Mouse (Mus musculus): ENCODE results near the gene Mrpl37.

The Mrpl37 gene

DNA sequence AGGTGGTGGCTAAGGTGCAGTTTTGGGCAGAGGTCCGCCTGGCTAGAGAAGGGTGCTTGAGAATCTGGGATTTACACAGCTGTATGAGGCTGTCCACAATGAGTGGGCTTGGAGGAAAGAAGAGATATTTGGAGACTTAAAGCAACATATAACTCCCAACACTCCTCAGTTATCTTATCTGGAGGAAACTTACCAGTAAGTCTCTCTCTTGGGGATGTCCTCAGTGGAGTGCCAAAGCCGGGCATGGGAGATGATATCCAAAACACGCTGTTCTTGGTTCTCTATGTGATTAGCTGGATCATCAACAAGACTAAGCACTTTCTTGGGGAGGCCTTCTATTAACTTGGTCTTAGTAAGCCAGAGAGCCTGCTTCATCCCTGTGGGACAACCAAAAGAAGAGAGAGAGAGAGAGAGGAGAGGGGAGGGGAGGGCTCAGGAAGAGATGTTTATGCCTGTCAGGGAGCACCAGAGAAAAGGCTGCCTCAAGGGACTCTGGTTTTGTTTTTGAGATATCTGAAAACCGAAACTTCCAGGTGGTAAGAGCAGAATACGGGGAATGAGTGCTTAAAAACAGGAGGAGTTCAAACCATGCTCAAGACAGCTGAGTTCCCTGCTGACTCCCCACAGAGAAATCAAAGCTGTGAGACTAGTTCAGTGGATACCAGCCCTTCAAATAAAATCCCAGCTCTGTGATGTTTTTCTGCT is 2.1 kb downstream of the Mrpl37 start:
- DNase-seq, result no peak

DNA sequence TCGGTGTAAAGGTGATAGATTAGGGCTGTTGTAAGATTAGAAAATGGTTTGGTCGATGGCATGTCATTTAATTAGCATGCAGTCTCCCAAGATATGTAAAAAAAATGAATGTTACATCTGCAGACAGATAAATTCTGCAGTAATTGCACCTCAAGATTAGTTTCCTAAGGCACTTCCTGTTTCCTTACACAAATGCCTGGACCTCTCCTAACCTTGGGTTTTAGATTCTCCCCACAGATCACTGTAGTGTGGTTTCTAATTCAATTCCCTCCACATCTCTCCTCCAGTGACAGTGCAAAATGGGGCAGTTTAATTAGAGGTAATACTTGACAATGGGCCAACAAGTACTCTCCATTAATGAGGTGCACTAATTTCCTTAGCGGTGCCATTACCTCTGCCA is 3.5 kb downstream of the Mrpl37 start:
- DNase-seq, result no peak

DNA sequence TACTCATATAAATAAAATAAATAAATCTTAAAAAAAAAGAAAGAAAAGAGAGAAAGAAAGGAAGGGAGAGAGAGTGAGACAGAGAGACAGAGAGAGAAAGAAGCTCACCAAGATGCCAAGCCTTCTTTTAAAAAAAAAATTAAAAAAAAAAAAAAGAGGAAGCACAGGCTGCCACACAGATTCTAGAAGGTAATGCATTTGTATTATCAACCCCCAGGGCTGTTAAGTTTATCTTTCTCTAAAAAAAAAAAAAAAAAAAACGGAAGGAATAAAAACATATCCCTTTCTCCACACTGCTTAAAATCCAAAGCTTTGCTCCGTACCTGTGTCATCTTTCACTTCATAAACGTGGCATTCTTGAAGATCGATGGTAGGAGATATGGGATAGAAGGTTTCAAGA is 5.1 kb downstream of the Mrpl37 start:
- DNase-seq, result no peak

DNA sequence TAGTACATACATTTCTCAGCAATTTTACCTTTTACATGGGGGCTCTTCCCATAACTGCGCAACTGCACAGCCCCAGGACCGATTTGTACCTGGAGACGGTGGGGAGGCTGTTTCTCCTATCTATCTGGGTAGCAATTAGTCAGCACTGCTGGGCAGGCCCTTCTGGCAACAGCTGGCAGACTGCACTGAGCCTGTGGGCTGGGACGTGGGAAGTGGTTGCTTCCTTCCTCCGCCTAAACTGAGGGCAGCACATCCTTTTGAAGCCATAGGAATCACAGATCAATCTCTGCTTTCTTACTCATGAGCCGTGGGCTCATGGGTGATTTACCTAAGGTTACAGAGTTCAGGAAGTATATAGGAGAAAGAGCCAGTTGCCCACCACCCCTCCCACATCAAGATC is 7.9 kb downstream of the Mrpl37 start:
- no peak for DNase-seq

DNA sequence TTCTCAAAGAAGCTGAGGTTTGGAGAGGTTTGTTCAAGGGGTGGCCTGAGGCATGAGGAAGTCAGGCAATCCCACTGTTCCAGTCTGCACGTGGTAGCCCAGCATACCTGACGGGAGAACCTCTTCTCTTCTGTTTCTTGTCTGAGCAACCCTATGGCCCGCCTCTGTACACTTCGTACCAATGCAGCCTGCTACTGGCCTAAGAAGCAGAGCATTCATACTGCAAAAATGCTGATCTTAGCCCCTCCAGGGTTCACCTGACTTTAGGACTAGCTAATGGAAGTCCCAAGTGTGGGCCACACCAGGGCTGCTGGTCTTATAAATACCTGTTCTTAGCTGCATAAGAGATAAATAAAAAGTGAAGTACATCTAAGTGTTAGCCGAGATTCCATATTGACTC is 8.3 kb downstream of the Mrpl37 start:
- no peak for DNase-seq

DNA sequence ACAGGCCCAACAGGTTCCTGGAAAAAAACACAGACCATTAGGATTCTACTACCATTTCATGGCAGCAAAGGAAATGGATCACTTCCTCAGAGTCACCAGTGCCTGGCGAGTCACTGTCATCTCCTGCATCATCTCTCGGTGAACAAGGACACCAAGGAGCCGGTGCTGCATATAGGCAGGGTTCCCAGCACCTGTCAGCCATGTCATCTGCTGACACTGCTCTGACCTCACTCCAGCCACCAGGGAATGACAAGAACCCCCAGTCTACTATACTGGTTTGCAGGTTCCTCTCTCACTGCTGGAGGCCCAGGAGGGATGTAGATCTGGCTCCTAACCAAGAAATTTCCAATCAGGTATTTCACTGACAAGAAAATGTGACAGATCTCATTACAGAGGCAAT is 10.6 kb downstream of the Mrpl37 start:
- no peak for DNase-seq

DNA sequence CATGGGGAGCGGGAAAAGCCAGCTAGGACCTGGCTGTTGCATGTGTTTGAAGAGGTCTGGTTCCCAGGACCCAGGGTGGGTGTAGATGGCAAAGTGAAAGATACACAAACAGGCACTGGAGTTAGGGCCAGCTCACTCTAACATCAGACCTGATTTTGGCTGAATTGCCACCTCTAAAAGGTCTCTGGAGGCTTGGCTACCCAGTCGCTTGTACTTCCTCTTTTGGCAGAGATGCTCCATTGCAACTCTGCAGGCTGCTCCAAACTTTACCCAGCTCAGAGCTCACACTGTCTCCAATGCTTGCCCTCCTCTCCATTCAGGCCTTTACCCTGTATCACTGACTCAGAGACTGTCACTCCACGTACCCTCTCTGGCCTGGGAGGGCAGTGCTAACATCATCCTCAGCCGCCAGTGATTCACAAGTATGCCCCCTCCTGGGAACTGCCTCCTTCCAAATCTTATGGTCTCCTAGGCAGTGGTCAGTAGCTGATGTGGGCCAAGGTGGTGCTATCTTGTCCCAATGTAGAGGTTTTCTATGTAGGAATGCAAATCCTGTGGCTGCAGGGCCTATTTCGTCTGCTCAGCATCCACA is 13.6 kb downstream of the Mrpl37 start:
- no peak for DNase-seq

DNA sequence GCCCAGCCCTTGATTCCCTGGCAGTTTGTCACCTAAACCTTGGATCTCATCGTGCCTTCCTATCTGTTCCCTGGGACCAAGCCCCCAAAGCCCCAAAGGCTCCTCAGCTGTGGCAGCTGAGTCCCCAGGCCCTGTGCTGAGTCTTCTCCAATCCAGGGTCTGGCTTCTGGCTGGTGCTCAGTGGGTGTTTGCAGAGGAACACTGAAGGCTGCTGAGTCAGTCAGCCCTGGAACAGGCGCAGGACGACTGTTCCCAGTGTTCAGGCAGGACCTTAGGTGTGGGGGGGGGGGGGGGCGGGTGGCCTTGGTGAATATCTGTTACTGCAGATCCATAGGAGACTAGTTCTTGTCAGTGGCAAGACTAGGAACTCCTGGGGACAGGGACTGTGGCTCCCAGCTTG is 14.8 kb downstream of the Mrpl37 start:
- no peak for DNase-seq

DNA sequence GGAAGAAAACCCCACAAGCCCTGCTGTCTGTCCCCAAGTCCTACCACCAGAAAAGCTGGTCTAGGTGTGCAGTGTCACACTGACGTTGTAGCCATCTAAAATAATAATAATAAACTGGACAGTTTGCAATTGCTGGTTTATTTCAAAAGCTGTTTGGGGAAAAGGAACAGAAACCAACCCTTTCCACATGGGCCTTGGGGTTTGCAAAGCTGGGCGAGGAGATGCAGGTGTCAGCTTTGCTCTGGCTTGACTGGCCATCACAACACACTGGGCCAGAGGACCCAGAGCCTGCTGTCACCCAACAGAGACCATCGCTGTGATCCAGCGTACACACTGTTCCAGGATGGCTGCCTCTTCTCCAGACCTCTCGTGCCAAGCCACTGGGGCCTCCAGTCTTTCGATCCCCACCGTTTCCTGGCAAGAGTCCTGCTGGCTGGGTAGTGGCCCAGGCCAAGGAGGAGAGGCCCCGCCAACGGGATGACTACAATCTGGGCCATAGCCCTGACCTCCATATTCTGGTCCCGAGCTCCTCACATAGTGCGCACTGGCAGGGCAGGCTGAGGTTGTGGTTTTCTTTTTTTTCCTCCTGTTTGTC is 18.0 kb downstream of the Mrpl37 start:
- no peak for DNase-seq

DNA sequence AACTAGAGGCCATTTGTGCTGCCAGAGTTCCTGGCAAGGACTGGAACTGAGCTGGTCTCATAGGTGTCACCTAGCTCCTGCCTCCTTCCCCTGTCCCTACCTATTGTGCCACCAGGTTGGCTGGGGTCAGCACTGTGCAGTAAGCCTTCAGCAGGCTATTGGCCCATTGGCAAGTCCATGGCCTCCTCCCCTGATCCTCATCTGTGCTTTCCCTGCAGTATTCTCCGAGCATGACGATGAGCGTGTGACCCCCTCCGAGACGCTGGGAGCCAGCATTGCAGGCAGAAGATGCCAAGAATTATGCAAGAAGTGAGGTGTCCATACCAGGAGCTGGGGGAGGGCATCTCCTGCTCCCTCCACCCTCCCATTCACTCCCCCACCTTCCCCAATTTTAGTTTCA is 18.9 kb downstream of the Mrpl37 start:
- no peak for DNase-seq

DNA sequence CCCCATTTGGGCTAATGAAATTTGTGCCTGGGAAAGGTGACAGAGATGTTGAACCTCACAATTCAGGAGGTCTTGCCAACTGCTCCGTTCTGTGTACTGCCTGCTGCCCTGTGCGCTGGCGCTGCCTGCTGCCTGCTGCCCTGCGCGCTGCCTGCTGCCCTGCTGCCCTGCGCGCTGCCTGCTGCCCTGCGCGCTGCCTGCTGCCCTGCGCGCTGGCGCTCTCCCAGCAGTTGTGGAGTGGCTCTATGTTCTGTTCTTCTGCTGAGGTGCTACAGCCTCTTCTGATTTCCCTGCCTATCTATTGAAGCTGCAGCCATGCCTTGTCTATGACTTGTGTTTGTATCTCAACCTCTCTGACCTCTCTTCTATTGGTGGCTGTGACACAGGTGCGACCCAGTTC is 21.5 kb downstream of the Mrpl37 start:
- DNase-seq, result no peak

DNA sequence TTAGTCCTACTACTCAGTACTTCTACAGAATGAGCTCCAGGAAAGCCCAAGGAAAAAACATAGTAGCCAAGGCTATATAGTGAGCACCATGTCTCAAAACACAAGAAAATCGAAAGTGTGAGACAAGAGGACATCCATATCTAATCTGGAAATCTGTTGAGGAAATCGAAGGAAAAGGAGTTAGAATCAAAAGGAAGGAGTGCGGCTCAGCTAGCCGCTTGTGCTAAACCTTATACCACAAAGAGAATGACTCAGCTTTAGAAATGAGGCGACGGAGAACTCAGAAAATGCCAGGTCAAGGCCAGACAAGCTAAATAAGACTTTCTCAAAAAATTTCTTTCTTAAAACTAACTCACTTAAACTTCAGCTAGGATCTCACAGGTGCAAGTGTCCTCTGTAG is 24.4 kb downstream of the Mrpl37 start:
- no peak for DNase-seq

DNA sequence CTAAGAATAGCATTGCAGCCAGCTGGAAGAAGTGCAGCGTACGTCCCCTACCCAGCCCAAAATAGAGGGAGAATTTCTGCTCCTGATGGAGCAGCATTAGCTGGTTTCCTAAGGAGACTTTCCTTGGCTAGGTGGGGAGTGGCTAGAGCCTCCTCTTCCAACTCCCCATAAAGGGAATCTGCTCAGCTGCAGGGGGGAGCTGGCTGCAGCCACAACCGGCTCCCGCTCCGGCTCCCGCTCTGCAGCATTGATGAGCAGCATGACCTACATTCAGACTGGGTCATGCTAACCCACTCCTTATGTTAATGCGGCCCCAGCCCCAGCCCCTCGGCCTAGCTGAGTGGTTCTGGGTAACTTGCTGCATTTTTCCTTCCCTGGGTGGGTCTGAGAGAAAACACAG is 27.4 kb downstream of the Mrpl37 start:
- no peak for DNase-seq

DNA sequence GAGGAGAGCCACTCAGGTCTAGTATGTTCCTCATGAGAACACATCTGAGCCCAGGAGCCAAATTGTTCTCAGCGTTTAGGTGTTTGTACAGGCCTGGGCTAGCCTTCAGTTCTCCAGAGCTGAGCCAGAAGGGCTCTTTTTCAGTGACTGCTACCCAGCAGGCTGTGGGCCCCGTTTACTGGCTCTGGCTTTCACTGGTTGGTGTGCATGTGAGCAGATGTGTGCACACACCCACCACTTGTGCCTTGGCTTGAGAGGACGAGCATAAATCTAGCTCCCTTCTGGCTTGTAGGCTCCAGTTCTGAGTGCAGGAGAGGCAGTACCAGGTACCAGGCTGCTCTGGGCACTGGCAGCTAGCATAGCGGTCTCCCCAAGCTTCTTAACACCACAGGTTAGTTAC is 28.4 kb downstream of the Mrpl37 start:
- DNase-seq, result no peak

DNA sequence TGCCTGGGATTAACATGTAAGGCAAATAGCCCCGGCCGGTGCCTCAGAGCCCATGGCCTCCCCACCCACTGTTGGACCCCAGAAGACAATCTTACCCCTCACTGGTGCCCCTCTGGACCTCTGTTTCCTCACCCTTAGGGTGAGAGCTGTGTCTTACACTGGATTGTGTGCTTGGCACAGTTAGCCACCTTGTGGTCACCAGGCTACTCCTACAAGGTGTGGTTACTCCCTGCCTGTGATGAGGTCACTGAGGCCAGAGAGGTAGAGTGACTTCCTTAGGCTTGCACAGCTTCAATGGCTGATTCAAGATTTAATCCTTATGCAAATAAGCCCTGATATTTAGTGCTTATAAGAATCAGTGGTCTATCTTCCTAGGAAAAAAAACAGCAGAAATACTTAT is 29.7 kb downstream of the Mrpl37 start:
- DNase-seq, result no peak

DNA sequence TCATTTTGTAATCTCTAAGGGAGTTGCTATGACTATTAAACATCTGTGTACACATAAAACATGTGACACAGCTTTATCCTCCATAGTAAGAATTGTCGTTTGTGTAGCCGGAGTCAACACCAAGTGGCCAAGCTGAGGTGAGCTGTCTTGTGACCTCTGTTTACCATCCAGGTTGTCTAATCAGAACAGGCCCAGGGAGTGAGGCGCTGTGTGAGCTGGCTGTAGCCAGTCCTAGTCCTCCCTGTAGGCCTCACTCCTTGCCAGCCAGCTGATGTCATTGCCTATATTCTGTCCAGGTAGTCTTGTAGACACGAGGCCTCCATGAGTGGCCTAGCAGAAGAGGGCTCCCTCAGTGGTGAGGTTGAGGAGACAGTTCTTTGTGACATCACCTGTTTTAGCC is 31.0 kb downstream of the Mrpl37 start:
- DNase-seq, result no peak

DNA sequence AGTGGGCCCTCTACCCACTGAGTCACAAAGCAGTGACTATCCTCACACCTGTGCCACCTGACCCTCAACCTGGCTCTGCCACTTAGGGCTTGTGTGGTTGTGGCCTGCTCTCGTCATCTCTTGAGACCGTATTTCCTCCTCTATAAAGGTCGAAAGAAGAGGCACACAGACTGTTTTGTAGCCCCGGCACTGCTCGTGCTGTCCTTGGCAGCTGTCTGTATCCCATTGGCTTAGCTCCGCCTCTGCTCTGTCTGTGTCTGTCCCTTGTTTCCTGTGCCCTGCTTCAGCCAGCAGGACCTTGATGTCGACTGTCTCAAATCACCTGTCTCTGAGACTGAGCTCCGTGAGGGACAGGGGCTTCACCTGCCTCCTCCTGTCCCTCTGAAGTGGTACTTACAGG is 40.2 kb downstream of the Mrpl37 start:
- no peak for DNase-seq

DNA sequence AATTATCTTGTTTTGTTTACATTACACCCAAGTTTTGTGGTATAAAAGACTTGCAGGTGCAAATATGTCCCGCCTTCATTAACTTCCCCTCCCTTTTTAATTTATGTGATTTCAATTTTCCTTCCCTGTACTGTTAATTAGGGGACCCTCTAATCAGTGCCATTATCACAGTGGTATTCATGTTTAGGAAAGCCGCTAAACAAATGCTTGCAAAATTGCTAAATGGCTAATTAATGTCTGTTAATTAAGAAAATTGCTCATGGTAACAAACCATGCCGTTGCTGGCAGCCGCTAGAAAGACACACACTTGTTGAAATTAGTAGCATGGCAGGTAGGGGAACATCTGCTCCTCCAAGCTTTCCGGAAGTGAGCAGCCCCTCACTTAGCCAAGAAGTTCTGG is 41.3 kb downstream of the Mrpl37 start:
- no peak for DNase-seq

DNA sequence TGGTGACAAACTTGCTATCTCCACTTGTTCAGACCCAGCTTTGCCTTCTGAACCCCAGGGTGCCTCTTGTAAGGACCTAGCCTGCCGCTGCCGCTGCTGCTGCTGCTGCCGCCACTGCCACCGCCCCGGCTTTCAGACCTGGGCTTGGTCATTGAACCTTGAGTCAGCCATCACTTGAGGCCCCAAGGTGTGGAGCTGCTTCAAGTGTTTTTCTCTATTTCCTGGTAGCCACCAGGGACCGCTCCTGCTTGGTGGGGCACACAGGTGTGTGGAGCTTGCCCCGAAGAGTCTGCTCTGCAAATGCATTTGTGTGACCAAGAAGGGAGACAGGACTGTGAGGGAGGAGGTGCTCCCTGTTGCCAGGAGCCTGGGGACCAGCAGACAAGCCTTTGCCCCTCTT is 41.8 kb downstream of the Mrpl37 start:
- no peak for DNase-seq

DNA sequence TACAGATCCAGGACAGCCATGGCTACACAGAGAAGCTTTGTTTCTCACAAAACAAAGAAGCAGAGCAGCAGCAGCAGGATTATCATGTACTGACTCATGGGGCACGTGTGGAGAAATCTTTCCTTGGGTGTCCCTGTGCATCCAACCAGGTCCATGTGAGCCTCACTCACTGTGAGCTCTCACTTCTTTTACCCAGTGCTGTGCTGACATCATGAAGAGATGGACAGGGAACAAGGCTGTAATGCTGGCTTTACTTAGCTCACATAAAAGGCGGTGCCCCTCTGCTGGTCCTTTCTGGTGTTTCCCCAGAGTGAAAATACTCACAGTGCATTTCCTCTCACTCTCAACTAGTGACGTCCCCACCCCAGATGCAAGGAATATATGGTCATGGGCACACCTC is 45.2 kb downstream of the Mrpl37 start:
- no peak for DNase-seq

DNA sequence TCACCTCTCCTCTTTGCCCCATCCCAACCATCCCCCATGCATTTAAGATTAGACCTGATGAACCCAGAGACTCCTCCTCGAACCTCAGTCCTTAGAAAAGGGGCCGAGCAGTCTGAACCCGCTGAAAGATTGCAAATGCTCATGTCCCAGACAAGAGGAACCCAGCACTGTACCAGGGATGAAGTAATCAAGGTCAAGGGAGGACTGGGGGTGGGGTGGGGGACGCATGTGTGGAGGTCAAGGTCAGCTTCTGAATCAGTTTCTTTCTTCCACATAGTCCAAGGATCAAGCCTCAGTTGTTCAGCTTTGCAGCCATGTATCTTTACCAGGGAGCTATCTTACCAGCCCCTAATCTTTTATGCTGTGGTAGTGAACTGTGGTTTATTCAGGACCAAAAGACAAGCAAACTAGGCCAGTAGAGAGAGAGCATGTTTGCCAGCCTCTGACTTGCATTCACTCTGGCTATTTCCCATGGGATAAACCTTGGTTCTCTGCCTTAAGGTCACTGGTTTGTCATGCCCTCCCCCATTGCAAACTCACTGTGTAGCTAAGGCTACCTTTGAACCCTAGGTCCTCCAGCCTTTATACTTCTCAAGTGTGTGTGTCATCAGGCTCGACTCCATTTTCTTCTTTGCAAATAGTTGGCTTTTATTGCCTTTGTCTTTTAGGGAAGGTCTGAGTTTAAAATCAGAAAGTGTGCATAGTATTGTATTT is 46.2 kb downstream of the Mrpl37 start:
- no peak for DNase-seq

DNA sequence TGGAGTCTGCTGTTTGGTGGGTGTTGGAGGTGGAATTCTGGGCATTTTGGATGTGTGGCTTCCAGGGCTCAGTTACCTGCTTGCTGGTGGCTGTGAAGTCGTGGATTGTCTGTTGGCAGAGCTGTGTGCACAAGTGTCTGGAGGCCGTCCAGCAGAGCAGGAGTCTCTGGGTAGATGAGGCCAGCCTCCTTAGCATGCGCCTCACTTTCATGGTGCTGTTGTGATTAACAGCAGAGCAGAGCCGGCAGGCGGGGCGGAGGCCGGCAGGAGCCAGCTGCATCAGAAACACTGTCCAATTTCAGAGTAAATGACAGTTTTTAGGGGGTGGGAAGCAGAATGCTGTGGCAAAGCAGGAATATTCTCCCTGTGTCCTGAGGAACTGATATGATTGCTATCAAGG is 47.6 kb downstream of the Mrpl37 start:
- no peak for DNase-seq

DNA sequence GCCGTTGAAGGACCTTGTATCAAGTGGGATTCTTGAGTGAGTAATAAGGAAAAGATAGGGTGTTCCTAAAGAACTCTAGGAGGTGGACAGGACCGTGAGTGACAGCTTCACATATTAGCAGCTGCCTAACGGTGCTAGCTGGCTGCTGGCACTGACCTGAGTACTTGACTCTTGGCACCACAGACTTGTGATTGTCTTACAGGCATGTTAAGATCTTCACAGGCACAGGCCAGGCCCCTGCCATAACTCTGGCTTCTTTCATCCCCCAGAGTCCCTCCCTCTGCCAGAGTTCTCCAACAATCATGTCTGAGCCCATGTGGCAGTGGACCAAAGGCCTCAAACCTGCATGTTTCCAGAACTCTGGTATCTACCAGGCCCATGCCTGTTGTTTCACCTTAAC is 48.1 kb downstream of the Mrpl37 start:
- DNase-seq, result no peak

DNA sequence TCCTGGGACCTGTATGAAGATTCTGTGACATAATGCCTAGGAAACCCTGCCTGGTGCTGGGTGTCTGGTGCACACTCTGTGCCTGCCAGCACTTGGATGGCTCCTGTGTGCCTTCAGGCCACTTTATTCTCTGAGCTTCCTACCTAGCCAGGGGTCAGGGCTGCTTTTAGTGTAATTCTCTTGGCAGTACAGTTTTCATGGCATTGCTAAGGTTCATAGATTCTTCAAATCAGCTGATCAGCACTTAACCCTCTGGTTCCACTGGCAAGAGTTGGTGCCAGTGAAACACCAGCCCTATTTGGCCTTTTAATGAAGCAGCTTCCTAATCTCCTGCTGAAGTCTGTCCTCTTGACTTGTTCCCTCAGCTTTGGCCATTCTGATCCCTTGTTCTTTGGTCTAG is 49.4 kb downstream of the Mrpl37 start:
- DNase-seq, result no peak
